Mouse (Mus musculus) lung, embryonic 14.5 days (tissue): ENCODE results near the gene Sim1. TPM values are rescaled to one million over a fixed set of nuclear protein-coding genes. Genes with fewer than 3 reads are reported as not detected.
A peak's percentile ranks its signal among the peaks of the same experiment; 100 is the strongest.

ENCODE experiments used
- ATAC-seq: fragments of 200-750 bp; cut with Nextera tagmentation; 2 replicates; pipeline ENCODE4 v1.8.0; 2017; ENCODE audit warnings: mild to moderate bottlenecking, moderate TSS enrichment, moderate library complexity; ENCODE audit not compliant: insufficient read depth
- DNase-seq: peaks from one replicate; pipeline ENCODE4 v3.0.0-alpha.2; 2015
- H3K27ac ChIP-seq: fragments of 300-500 bp; sonication (generic); 2 replicates; pipeline ENCODE4 v1.5.1; 2014; ENCODE audit warnings: low read depth, mild to moderate bottlenecking, moderate library complexity
- H3K27me3 ChIP-seq: fragments of 300-500 bp; sonication (generic); 2 replicates; pipeline ENCODE4 v1.6.1; 2014; ENCODE audit warnings: low read length, control low read depth; ENCODE audit not compliant: insufficient read depth
- H3K36me3 ChIP-seq: fragments of 300-500 bp; sonication (generic); 2 replicates; pipeline ENCODE4 v1.6.1; 2014; ENCODE audit warnings: control low read depth; ENCODE audit not compliant: insufficient read depth
- H3K4me1 ChIP-seq: fragments of 300-500 bp; sonication (generic); 2 replicates; pipeline ENCODE4 v1.6.1; 2014; ENCODE audit warnings: antibody characterized with exemption, control low read depth; ENCODE audit not compliant: insufficient read depth
- H3K4me2 ChIP-seq: fragments of 300-500 bp; sonication (generic); 2 replicates; pipeline ENCODE4 v1.6.1; 2014; ENCODE audit warnings: mild to moderate bottlenecking
- H3K4me3 ChIP-seq: fragments of 300-500 bp; sonication (generic); 2 replicates; pipeline ENCODE4 v1.5.1; 2014; ENCODE audit warnings: low read depth, low read length
- H3K9ac ChIP-seq: fragments of 300-500 bp; sonication (generic); 2 replicates; pipeline ENCODE4 v1.6.1; 2014
- H3K9me3 ChIP-seq: fragments of 300-500 bp; sonication (generic); 2 replicates; pipeline ENCODE4 v1.6.1; 2016; ENCODE audit warnings: low read depth, low read length, control low read depth
- CTCF ChIP-seq: IDR thresholded peaks from 2 replicates; pipeline ENCODE4 v1.5.1; 2016; ENCODE audit warnings: antibody characterized with exemption, low read depth
- WGBS: fragments of 180-500 bp; shearing (Covaris S2); extraction: QIAGEN DNeasy Blood & Tissue Kit; methylation state at CpG from one replicate; pipeline ENCODE4 v1.1.7; 2014; 5-methylcytosine and 5-hydroxymethylcytosine counted together
- polyA plus RNA-seq: library from polyadenylated mRNA; unstranded; fragments of >200 nt; fragmentation: Nextera tagmentation; extraction: Ambion mirVana; gene quantifications from 2 replicates; pipeline ENCODE4 v1.2.1, GENCODE M21; 2014

Gene Sim1
- polyA plus RNA-seq, 1 experiment from 2014 or later = 0.04 TPM

DNA sequence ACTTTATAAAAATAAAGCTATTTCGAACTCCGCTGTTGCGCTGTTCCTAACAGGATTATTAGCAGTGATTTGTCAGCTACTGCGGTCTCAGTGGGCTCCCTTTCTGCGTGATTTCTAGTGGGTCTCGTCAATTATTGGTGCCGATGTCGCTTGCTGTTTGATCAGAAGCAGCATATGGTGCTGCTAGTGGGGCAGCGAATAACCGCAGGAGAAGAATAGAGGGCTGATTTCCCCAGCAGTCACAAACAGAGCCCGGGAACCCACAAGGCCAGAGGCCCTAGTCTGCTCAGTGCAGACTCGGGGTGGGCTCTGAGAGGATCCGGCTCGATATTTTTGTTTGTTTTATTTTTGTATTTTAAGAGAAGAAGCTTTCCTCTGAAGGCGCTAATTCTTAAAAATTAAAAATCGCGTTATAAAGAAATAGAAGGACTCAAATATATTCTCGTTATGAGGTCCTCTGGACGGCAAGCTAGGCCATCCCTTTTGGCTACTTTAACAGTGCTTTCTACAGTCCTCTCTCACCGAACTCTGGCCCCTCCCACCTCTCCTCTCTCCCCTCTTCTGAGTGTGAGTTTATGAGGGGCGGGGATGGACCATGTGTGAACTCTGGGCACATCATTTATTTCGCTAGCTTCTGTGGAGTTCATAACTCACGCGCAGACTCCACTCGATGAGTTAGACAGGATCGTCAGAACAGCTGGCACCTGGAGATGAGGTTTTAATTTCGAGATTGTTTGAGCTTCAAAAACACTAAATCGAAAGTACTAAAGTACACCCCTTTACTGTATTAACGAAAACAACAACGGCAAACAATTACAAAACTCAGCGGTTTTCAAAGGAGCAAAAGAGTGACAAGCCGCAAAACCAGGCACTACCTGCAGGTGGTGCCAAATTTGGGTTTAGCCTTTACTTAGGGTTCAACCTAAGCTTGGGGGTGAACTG lies 3.2 kb downstream of the Sim1 start:
- 4% methylated on average over 32 of the region's 32 CpGs for WGBS
- peak; percentile 64 for TF ChIP-seq CTCF
- H3K27ac ChIP-seq = no peak overlapping the region
- peaks cover 4% of the 10 kb centered on the region; the same call in 1 of the 2 replicates for H3K4me1 ChIP-seq
- DNase-seq = peak; percentile 69
- H3K9me3 ChIP-seq = no peaks in the 10 kb centered on the region
- no peak overlapping the region for H3K4me2 ChIP-seq
- no peaks in the 10 kb centered on the region for H3K36me3 ChIP-seq
- no peak overlapping the region for H3K9ac ChIP-seq
- H3K4me3 ChIP-seq = no peak overlapping the region
- no peak for ATAC-seq
- peaks cover 96% of the 10 kb centered on the region for H3K27me3 ChIP-seq

GRCm38 (mm10) chr10:50898621-50899020 lies 4.1 kb downstream of the Sim1 start:
- DNase-seq (no peak), ATAC-seq (no peak)
- no peak for TF ChIP-seq CTCF
- Histone ChIP-seq H3K27ac (no peak overlapping the region), H3K4me2 (no peak overlapping the region), H3K9ac (no peak overlapping the region), H3K9me3 (no peaks in the 10 kb centered on the region), H3K4me1 (peaks cover 4% of the 10 kb centered on the region; the same call in 1 of the 2 replicates), H3K4me3 (no peak overlapping the region), H3K27me3 (peaks cover 96% of the 10 kb centered on the region), H3K36me3 (no peaks in the 10 kb centered on the region)
- 24% methylated on average over 2 of the region's 2 CpGs for WGBS

DNA sequence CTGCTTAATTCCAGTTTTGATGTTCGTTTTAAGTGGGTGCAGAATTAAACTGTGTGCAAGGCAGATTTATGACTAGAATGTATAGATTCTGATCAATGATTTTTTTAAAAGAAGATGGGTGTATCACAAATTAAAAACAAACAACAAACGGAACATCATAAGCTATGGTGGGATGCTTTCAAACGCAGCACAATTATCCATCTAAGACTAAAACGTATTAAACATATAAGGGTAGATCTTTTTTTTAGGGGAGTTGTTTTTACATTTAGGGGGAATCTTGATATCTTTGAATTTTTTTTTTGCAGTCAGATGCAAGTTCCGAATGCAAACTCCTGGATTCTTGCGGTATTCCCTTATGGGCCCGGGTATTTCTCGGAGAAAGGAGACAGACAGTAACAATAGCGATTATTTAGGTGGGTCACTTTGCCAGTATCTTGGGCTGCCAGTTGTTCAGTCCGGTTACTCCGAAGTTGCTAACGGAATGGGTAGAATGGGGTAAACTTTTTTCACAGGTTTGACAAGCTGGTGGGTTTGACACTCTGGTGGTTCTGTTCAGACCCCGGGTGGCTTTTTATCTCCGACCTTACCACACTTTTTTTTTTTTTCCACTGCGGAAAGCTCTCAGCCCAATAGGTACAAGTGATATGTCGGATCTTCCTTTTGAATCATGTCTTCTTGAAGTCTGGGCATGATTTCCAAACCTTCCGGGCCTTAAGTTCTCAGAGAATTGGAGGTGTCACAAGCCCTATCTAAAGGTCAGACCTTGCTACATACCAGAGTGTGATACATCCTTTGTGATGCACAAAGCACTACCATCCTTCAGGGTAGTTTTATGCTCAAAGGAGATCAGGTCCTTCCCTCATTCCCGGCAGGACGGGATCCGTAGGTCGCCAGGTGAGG lies 5.5 kb downstream of the Sim1 start:
- Histone ChIP-seq H3K4me3 (peak overlapping the region; percentile 4; the same call in 1 of the 2 replicates), H3K27ac (no peak overlapping the region), H3K36me3 (no peaks in the 10 kb centered on the region), H3K4me2 (no peak overlapping the region), H3K9me3 (no peaks in the 10 kb centered on the region), H3K27me3 (peaks cover 97% of the 10 kb centered on the region), H3K9ac (no peak overlapping the region), H3K4me1 (no peaks in the 10 kb centered on the region)
- 2% methylated on average over 21 of the region's 21 CpGs for WGBS
- peak; percentile 19 for DNase-seq
- TF ChIP-seq CTCF = no peak
- ATAC-seq = no peak

- Histone ChIP-seq H3K27ac (no peak overlapping the region), H3K4me1 (no peaks in the 10 kb centered on the region), H3K9ac (no peak overlapping the region), H3K4me2 (peak overlapping the region; percentile 36; the same call in 1 of the 2 replicates), H3K4me3 (peak overlapping the region; percentile 4; the same call in 1 of the 2 replicates), H3K27me3 (peaks cover 97% of the 10 kb centered on the region), H3K9me3 (no peaks in the 10 kb centered on the region), H3K36me3 (no peaks in the 10 kb centered on the region)
- 1% methylated on average over 42 of the region's 42 CpGs for WGBS
- no peak for TF ChIP-seq CTCF
- no peak for ATAC-seq
- peak; percentile 31 for DNase-seq
These were observed 6.4 kb downstream of the Sim1 start for GRCm38 (mm10) chr10:50900746-50901600.

- DNase-seq = peak; percentile 26
- peak overlapping the region; percentile 4; the same call in 1 of the 2 replicates for H3K4me3 ChIP-seq
- H3K27ac ChIP-seq = no peak overlapping the region
These were observed 7.3 kb downstream of the Sim1 start for GRCm38 (mm10) chr10:50901601-50902475.

More at GRCm38 (mm10) chr10:50901601-50902475, 7.3 kb downstream of the Sim1 start:
- Histone ChIP-seq H3K9ac (no peak overlapping the region), H3K36me3 (no peaks in the 10 kb centered on the region), H3K4me1 (no peaks in the 10 kb centered on the region), H3K9me3 (no peaks in the 10 kb centered on the region), H3K4me2 (no peak overlapping the region), H3K27me3 (peaks cover 97% of the 10 kb centered on the region)
- TF ChIP-seq CTCF = no peak
- WGBS = 3% methylated on average over 19 of the region's 19 CpGs
- ATAC-seq = no peak
